In genomic region chr10:109009831-109010230, GRCm38 (mm10) we compare ENCODE assay signal across 10 mouse cellular contexts. TPM values are rescaled to one million over a fixed set of nuclear protein-coding genes. Genes with fewer than 3 reads are reported as not detected.
DNase-seq lines count a peak whose midpoint lies in the region; ATAC-seq lines count a peak whose summit lies in the region.
"Had no signal": no experiment of that assay in that cellular context is flagged by ENCODE, and none has a peak within 500 bp of the region (broad histone marks: within the 10 kb centered on the region; RNA-seq: fewer than 3 reads in every experiment).

No protein-coding gene starts in this region.

- H3K36me3 ChIP-seq in neural tube, embryonic 11.5 days (ENCODE audit: control insufficient read depth, insufficient read depth, low read length): no peaks in the 10 kb centered on the region
- no peaks in the 10 kb centered on the region for H3K36me3 ChIP-seq in limb, embryonic 11.5 days (ENCODE audit: control insufficient read depth, insufficient read depth, low read length)
- H3K36me3 ChIP-seq in stomach, embryonic 16.5 days (ENCODE audit: control insufficient read depth, insufficient read depth, low read length): no peaks in the 10 kb centered on the region

- no peak overlapping the region; the same call in 1 of the 2 replicates for H3K27ac ChIP-seq in neural tube, embryonic 11.5 days (ENCODE audit: low read depth, low read length)
- H3K27ac ChIP-seq in limb, embryonic 11.5 days (replicated peaks; ENCODE audit: low read depth, low read length): no peak overlapping the region
- no peak overlapping the region for H3K27ac ChIP-seq in stomach, embryonic 16.5 days (ENCODE audit: low read length)

- H3K9me3 ChIP-seq in neural tube, embryonic 11.5 days (ENCODE audit: control insufficient read depth, low read length): no peaks in the 10 kb centered on the region
- H3K9me3 ChIP-seq in limb, embryonic 11.5 days (ENCODE audit: control insufficient read depth, low read length): no peaks in the 10 kb centered on the region
- H3K9me3 ChIP-seq in stomach, embryonic 16.5 days (replicated peaks; ENCODE audit: control insufficient read depth, low read length): no peaks in the 10 kb centered on the region

- no peak for ATAC-seq in neural tube, embryonic 11.5 days (ENCODE audit: insufficient read depth, low FRiP score, low TSS enrichment)
- ATAC-seq in limb, embryonic 11.5 days (ENCODE audit: insufficient number of reproducible peaks, low FRiP score, low TSS enrichment, low read depth): no peak
- no peak for ATAC-seq in stomach, embryonic 16.5 days (ENCODE audit: insufficient read depth, low FRiP score)

- no peaks in the 10 kb centered on the region for H3K27me3 ChIP-seq in neural tube, embryonic 11.5 days (ENCODE audit: control insufficient read depth, insufficient read depth, low read length)
- H3K27me3 ChIP-seq in limb, embryonic 11.5 days (ENCODE audit: control insufficient read depth, insufficient read depth, low read length): peaks cover 16% of the 10 kb centered on the region
- H3K27me3 ChIP-seq in stomach, embryonic 16.5 days (ENCODE audit: control insufficient read depth, insufficient read depth, low read length): peaks cover 16% of the 10 kb centered on the region

- H3K4me1 ChIP-seq in neural tube, embryonic 11.5 days (ENCODE audit: control insufficient read depth, insufficient read depth, low read length): no peaks in the 10 kb centered on the region
- H3K4me1 ChIP-seq in limb, embryonic 11.5 days (ENCODE audit: control insufficient read depth, insufficient read depth, low read length): no peaks in the 10 kb centered on the region
- H3K4me1 ChIP-seq in stomach, embryonic 16.5 days (ENCODE audit: control insufficient read depth, insufficient read depth, low read length): peaks cover 11% of the 10 kb centered on the region

- 10% methylated on average over 1 of the region's 1 CpGs for WGBS in neural tube, embryonic 11.5 days
- 13% methylated on average over 1 of the region's 1 CpGs for whole genome bisulfite sequencing in limb, embryonic 11.5 days
- 4% methylated on average over 1 of the region's 1 CpGs for WGBS in stomach, embryonic 16.5 days

- peak overlapping the region; percentile 69 for H3K9ac ChIP-seq in neural tube, embryonic 11.5 days (ENCODE audit: low read length)
- no peak overlapping the region for H3K9ac ChIP-seq in limb, embryonic 11.5 days (ENCODE audit: low read length)
- H3K9ac ChIP-seq in stomach, embryonic 16.5 days (ENCODE audit: low read length): no peak overlapping the region

- H3K4me3 ChIP-seq in neural tube, embryonic 11.5 days (ENCODE audit: low read depth, low read length): peak overlapping the region; percentile 63
- no peak overlapping the region for H3K4me3 ChIP-seq in limb, embryonic 11.5 days (ENCODE audit: low read depth, low read length)
- H3K4me3 ChIP-seq in stomach, embryonic 16.5 days (replicated peaks; ENCODE audit: low read length): 0 out of 2 replicates have a peak overlapping the region, but pooled peaks have one; percentile 47

- peak overlapping the region; percentile 93 for H3K4me2 ChIP-seq in neural tube, embryonic 11.5 days (ENCODE audit: low read depth)
- peak overlapping the region; percentile 98; the same call in 1 of the 2 replicates for H3K4me2 ChIP-seq in limb, embryonic 11.5 days (ENCODE audit: low read depth, severe bottlenecking)
- no peak overlapping the region for H3K4me2 ChIP-seq in stomach, embryonic 16.5 days (ENCODE audit: low read depth, low read length)

- peak; percentile 20 for DNase-seq in cerebellum, adult 8-10 months
- no peak for DNase-seq in cerebellum, postnatal 4 days (ENCODE audit: low spot score in 2 of 2)
- no peak for DNase-seq in neural tube, embryonic 11.5 days (ENCODE audit: low spot score)
- no peak for DNase-seq in neural tube, embryonic 10.5 days (ENCODE audit: extremely low spot score, low spot score)
- no peak for DNase-seq in limb, embryonic 11.5 days (ENCODE audit: low spot score)
- DNase-seq in adrenal gland, postnatal 36 days: no peak
- DNase-seq in gastrocnemius, adult 18-20 months (ENCODE audit: low spot score): no peak
- DNase-seq: kidney, adult 11 months; spleen, adult 18-20 months had no signal

RNA-seq across cellular contexts. Expression of gene Syt1, which starts 1.0 kb away (rescaled TPM):
- polyA plus RNA-seq in neural tube, embryonic 11.5 days (2014; fragmentation: Nextera tagmentation; extraction: Ambion mirVana): 23.8 and 26.6 TPM in 2 replicates
- 0.32 and 0.34 TPM in 2 replicates for polyA plus RNA-seq in limb, embryonic 11.5 days (2014; fragmentation: Nextera tagmentation; extraction: Ambion mirVana)
- polyA plus RNA-seq in stomach, embryonic 16.5 days (2015; fragmentation: Nextera tagmentation; extraction: Ambion mirVana): 7.5 and 8.6 TPM in 2 replicates
- 1 to 10 TPM; 9.8 to 9.9 TPM for total RNA-seq in adrenal gland, postnatal 36 days (2021)
- total RNA-seq in gastrocnemius, adult 18-20 months (2021): under 1 TPM in 1 of 2 experiments, not detected in 1; 0.05 TPM
